Mouse (Mus musculus) intestine, embryonic 15.5 days (tissue): ENCODE results near the gene Fst. TPM values are rescaled to one million over a fixed set of nuclear protein-coding genes. Genes with fewer than 3 reads are reported as not detected.
A peak's percentile ranks its signal among the peaks of the same experiment; 100 is the strongest.

Source experiments
- ATAC-seq: fragments of 200-750 bp; cut with Nextera tagmentation; 2 replicates; pipeline ENCODE4 v1.8.0; 2017; ENCODE audit warnings: moderate TSS enrichment, moderate library complexity
- H3K27ac ChIP-seq: fragments of 300-500 bp; sonication (generic); 2 replicates; pipeline ENCODE4 v1.5.1; 2015; ENCODE audit warnings: mild to moderate bottlenecking, inconsistent platforms
- H3K27me3 ChIP-seq: fragments of 300-500 bp; sonication (generic); replicated peaks from 2 replicates; pipeline ENCODE4 v1.6.1; 2015; ENCODE audit warnings: inconsistent platforms
- H3K36me3 ChIP-seq: fragments of 300-500 bp; sonication (generic); 2 replicates; pipeline ENCODE4 v1.6.1; 2015; ENCODE audit warnings: inconsistent platforms
- H3K4me1 ChIP-seq: fragments of 300-500 bp; sonication (generic); replicated peaks from 2 replicates; pipeline ENCODE4 v1.6.1; 2015; ENCODE audit warnings: inconsistent platforms
- H3K4me2 ChIP-seq: fragments of 300-500 bp; sonication (generic); replicated peaks from 2 replicates; pipeline ENCODE4 v1.6.1; 2015; ENCODE audit warnings: mild to moderate bottlenecking, inconsistent platforms
- H3K4me3 ChIP-seq: fragments of 300-500 bp; sonication (generic); replicated peaks from 2 replicates; pipeline ENCODE4 v1.5.1; 2015; ENCODE audit warnings: inconsistent platforms
- H3K9ac ChIP-seq: fragments of 300-500 bp; sonication (generic); 2 replicates; pipeline ENCODE4 v1.6.1; 2015; ENCODE audit warnings: inconsistent platforms
- H3K9me3 ChIP-seq: fragments of 300-500 bp; sonication (generic); 2 replicates; pipeline ENCODE4 v1.6.1; 2016; ENCODE audit warnings: inconsistent platforms
- WGBS: fragments of 180-500 bp; shearing (Covaris S2); methylation state at CpG from one replicate; pipeline ENCODE4 v1.1.7; 2015; 5-methylcytosine and 5-hydroxymethylcytosine counted together
- polyA plus RNA-seq: library from polyadenylated mRNA; unstranded; fragments of >200 nt; fragmentation: Nextera tagmentation; extraction: Ambion mirVana; gene quantifications from 2 replicates; pipeline ENCODE4 v1.2.1, GENCODE M21; 2015

Fst gene
- polyA plus RNA-seq: 23.6 and 30.4 TPM in 2 replicates

DNA sequence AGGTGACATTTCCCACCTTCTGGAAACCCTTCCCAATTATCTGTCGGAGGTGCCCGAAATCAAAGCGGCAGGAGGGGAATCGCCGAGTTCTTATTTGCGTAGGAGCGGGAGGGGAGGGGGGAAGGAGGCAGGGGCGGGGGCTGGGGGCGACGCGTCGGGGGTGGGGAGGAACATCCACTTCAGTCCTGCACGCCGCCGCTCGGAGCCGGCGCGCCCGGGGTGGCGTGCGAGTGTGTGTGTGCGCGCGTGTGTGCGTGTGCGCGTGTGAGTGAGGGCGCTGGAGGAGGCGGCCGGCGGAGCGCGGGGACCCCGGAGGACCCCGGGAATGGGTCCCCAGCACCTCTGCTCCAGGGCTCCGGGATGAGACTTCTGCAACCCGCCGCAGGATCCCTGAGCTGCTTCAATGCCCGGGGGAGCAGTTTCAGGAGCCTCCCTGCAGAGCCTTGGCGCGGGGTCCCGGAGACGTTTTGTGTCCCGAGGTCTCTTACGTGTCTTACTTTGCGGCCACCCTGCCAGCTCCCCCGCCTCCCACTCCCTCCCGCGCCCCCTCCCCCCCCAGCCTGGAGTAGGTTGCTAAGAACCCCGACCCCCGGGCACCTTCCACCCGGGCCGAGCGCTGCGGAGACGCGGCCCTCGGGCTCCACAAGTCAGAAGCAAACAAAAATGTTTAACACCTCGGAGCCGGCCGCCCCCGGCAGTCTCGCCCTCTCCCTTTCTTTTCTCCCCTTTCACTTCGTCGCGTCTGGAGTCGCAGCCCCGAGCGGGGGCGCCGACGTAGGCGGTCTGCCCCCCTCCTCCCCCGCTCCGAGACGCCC is at the start of gene Fst:
Gene Fst, minus strand, starts transcription at position 66 of the 815 bp plus-strand sequence.
- H3K9me3 ChIP-seq: no peaks in the 10 kb centered on the region
- peak within 1 kb of the TSS; percentile 98 for H3K4me2 ChIP-seq
- H3K4me3 ChIP-seq: peak within 1 kb of the TSS; percentile 62
- peak; percentile 68 for ATAC-seq
- WGBS: 1% methylated on average over 73 of the region's 77 CpGs
- peaks cover 13% of the 10 kb centered on the region for H3K4me1 ChIP-seq
- H3K27me3 ChIP-seq: peaks cover 40% of the 10 kb centered on the region
- peak within 1 kb of the TSS; percentile 59 for H3K9ac ChIP-seq
- no peaks in the 10 kb centered on the region for H3K36me3 ChIP-seq
- H3K27ac ChIP-seq: peak within 1 kb of the TSS; percentile 71

DNA sequence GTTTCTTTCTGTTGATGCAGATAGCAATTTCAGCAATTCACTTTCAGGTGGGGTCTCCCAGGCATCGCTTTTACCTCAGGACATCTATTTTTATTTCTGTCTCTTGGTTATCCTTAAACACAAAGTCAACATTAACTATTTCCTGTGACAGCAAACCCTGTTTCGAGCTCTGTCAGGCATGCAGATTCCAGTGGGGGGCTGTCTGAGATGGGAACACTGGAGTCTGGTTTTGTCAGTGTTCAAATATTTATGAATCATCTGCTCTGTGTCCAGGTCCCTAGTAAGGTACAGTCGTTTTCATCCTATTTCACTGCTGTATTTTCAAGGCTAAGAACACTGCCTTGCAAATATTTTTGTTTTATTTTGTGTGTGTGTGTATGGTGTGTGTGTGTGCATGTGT is 35.1 kb upstream of the Fst start:
- no peaks in the 10 kb centered on the region for H3K36me3 ChIP-seq
- H3K27ac ChIP-seq: no peak overlapping the region
- ATAC-seq: no peak
- no peak overlapping the region for H3K4me3 ChIP-seq
- H3K4me1 ChIP-seq: no peaks in the 10 kb centered on the region
- 35% methylated on average over 3 of the region's 3 CpGs for WGBS
- no peak overlapping the region for H3K9ac ChIP-seq
- no peak overlapping the region for H3K4me2 ChIP-seq
- no peaks in the 10 kb centered on the region for H3K27me3 ChIP-seq
- no peaks in the 10 kb centered on the region for H3K9me3 ChIP-seq

- Histone ChIP-seq H3K9me3 (no peaks in the 10 kb centered on the region), H3K4me3 (no peak overlapping the region), H3K9ac (no peak overlapping the region), H3K27me3 (no peaks in the 10 kb centered on the region), H3K27ac (no peak overlapping the region), H3K36me3 (no peaks in the 10 kb centered on the region), H3K4me2 (no peak overlapping the region), H3K4me1 (no peaks in the 10 kb centered on the region)
- WGBS: 81% methylated on average over 7 of the region's 7 CpGs
- ATAC-seq: no peak
Measured at GRCm38 (mm10) chr13:114488178-114488577, 29.4 kb upstream of the Fst start.

DNA sequence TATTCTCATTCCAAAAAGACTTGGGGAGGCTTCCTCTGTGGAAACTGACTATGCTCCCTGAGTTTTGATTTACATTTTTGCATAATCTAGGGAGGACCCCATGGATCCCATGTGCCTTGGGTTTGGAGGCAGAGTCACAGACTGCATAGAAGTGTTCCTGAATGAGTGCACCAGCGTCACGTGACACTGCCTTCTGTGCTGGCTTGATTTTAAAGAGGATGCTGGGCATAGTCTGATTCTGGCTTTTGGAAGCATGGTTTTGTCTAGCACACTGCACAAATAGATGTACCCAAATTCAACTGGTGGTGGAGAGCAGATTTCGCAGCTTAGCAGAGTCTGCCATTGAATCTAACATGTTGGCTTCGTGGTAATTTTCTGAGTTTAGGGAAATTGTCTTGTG is 19.6 kb upstream of the Fst start:
- no peaks in the 10 kb centered on the region for H3K27me3 ChIP-seq
- WGBS: 87% methylated on average over 4 of the region's 4 CpGs
- H3K9me3 ChIP-seq: no peaks in the 10 kb centered on the region
- ATAC-seq: no peak
- H3K4me1 ChIP-seq: no peaks in the 10 kb centered on the region
- H3K9ac ChIP-seq: no peak overlapping the region
- no peak overlapping the region for H3K4me2 ChIP-seq
- no peaks in the 10 kb centered on the region for H3K36me3 ChIP-seq
- H3K27ac ChIP-seq: no peak overlapping the region
- no peak overlapping the region for H3K4me3 ChIP-seq

DNA sequence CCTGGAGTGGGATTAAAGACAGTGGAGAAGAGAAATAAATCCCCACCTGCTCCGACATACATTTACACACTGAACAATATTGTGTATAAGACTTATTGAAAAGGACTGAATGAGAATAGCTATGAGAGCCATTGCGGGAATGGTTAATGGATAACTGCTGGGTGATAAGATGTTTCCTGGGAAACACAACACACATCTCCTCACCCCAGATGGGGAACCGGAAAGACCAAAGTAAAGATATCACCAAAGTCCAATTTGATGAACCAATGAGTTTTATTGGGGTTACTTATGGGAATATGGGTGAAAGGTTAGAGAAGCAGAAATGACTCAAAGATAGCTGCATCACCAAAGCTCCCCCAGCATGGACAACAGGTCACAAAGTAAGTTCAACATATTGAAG is 11.2 kb upstream of the Fst start:
- Histone ChIP-seq H3K27ac (no peak overlapping the region), H3K9me3 (no peaks in the 10 kb centered on the region), H3K4me1 (no peaks in the 10 kb centered on the region), H3K4me3 (no peak overlapping the region), H3K4me2 (no peak overlapping the region), H3K36me3 (no peaks in the 10 kb centered on the region), H3K27me3 (no peaks in the 10 kb centered on the region), H3K9ac (no peak overlapping the region)
- 61% methylated on average over 3 of the region's 3 CpGs for WGBS
- peak; percentile 93 for ATAC-seq

DNA sequence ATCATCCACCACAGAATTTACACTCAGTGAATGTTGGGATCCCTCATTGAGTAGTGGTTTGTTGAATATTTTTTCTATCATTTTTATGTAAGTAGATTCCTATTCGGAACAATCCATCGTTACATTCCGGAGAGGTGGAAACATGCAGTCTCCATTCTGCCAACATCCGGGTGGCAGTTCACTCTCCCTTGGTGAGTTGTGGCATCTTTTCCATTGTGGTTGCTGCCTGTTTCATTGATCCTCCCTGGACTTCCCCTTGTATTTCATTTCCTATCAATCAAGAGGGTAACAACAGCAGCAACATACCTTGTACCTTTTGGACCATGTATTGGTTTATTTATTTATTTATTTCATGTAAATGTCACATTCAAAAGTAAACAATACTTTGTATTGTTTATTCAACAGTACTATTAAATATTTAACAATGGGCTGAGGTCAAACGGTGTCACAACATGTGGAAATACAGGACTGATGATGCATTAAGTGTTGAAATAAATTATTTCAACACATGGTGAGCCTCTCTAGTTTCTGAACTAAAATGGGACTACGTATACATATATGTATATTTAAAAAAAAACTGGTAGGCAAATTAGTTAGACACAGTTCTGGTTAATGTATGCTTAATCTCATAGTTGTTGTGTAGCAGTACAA is 7.6 kb upstream of the Fst start:
- peaks cover 5% of the 10 kb centered on the region; the same call in 1 of the 2 replicates for H3K27me3 ChIP-seq
- H3K27ac ChIP-seq: no peak overlapping the region
- no peak overlapping the region for H3K4me2 ChIP-seq
- ATAC-seq: no peak
- no peak overlapping the region for H3K9ac ChIP-seq
- WGBS: 91% methylated on average over 6 of the region's 6 CpGs
- H3K4me1 ChIP-seq: no peaks in the 10 kb centered on the region
- no peaks in the 10 kb centered on the region for H3K36me3 ChIP-seq
- no peak overlapping the region for H3K4me3 ChIP-seq
- H3K9me3 ChIP-seq: no peaks in the 10 kb centered on the region

DNA sequence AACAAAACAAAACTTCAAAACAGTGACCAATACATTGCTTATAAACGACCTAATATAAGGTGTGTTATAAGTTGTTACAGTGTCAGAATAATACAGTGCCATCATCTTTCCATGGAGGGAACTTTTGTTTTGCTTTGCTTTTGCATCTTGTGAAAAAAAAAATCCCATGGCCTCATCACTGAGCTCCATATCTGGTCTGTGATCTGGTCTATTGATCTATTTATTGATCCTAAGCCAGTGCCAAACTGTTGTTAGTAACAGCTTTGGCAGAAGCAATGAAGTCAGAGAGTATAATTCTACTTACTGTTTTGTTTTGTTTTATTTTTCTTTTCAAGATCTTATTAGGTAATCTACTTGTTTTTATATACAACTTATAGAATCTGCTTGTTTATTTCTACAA is 6.6 kb upstream of the Fst start:
- H3K27ac ChIP-seq: no peak overlapping the region
- H3K9me3 ChIP-seq: no peaks in the 10 kb centered on the region
- no peaks in the 10 kb centered on the region for H3K36me3 ChIP-seq
- H3K9ac ChIP-seq: no peak overlapping the region
- 0 out of 2 replicates have a peak, but pooled peaks cover under 1% of the 10 kb centered on the region for H3K4me1 ChIP-seq
- WGBS: 69% methylated on average over 1 of the region's 1 CpGs
- H3K27me3 ChIP-seq: peaks cover 7% of the 10 kb centered on the region; the same call in 1 of the 2 replicates
- no peak for ATAC-seq
- no peak overlapping the region for H3K4me3 ChIP-seq
- H3K4me2 ChIP-seq: no peak overlapping the region

GRCm38 (mm10) chr13:114464824-114465223 is 6.1 kb upstream of the Fst start:
- Histone ChIP-seq H3K9ac (no peak overlapping the region), H3K4me2 (no peak overlapping the region), H3K9me3 (no peaks in the 10 kb centered on the region), H3K4me1 (0 out of 2 replicates have a peak, but pooled peaks cover 4% of the 10 kb centered on the region), H3K27ac (no peak overlapping the region), H3K27me3 (peaks cover 7% of the 10 kb centered on the region; the same call in 1 of the 2 replicates), H3K36me3 (no peaks in the 10 kb centered on the region), H3K4me3 (no peak overlapping the region)
- 84% methylated on average over 3 of the region's 3 CpGs for WGBS
- no peak for ATAC-seq

DNA sequence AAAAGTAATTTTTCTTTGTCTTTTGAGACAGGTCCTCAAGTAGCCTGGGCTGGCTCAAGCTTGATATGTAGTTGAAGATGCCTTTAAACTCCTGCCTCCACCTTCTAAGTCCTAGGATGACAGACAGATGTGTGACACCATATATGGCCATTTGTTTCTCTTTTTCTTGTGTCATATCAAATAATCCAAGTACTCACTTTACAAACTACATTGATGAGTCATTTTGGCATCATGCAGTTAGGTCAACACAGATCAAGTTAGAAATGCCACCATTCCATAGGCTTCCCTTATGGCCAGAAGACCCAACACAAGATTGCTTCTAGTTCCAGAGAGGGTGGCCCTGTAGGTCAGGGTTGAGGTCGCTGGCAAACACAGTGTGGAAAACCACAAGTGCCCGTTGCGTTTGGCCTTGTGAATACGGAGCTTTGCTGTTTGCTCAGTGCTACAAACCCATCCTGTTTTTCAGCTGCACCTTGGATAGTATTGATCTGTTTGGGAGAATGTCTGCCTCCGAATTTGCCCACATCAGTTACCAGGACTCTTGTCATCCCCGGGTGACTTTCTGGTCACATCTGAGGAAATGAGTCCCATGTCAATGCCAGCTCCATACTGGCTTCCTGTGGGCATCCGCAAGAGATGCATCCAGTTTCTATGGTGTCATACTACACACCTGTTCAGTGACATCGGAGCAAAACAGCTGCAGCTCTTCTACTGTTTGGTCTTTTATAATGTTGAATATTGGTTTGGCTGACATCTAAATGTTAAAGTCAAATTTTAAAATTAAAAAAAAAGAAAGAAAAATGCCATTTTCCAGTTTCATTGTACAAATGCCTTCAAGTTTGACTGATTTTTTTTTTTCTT is 4.0 kb upstream of the Fst start:
- Histone ChIP-seq H3K36me3 (no peaks in the 10 kb centered on the region), H3K27ac (no peak overlapping the region), H3K27me3 (peaks cover 13% of the 10 kb centered on the region), H3K9me3 (no peaks in the 10 kb centered on the region), H3K4me3 (no peak overlapping the region), H3K9ac (no peak overlapping the region), H3K4me2 (no peak overlapping the region), H3K4me1 (peaks cover 9% of the 10 kb centered on the region)
- WGBS: 69% methylated on average over 8 of the region's 8 CpGs
- no peak for ATAC-seq

GRCm38 (mm10) chr13:114460306-114460892 is 1.6 kb upstream of the Fst start:
- Histone ChIP-seq H3K4me3 (peak overlapping the region; percentile 62), H3K9me3 (no peaks in the 10 kb centered on the region), H3K27me3 (peaks cover 32% of the 10 kb centered on the region), H3K9ac (peak overlapping the region; percentile 13; the same call in 1 of the 2 replicates), H3K27ac (no peak overlapping the region), H3K4me2 (peak overlapping the region; percentile 98), H3K4me1 (peaks cover 13% of the 10 kb centered on the region), H3K36me3 (no peaks in the 10 kb centered on the region)
- under 1% methylated on average over 29 of the region's 29 CpGs for WGBS
- peak; percentile 40; the same call in 1 of the 2 replicates for ATAC-seq

GRCm38 (mm10) chr13:114459701-114460160 is 980 bp upstream of the Fst start:
- under 1% methylated on average over 16 of the region's 16 CpGs for WGBS
- H3K27ac ChIP-seq: peak overlapping the region; percentile 71; the same call in 1 of the 2 replicates
- H3K4me1 ChIP-seq: peaks cover 13% of the 10 kb centered on the region
- peak overlapping the region; percentile 62 for H3K4me3 ChIP-seq
- no peak for ATAC-seq
- H3K27me3 ChIP-seq: peaks cover 37% of the 10 kb centered on the region
- H3K36me3 ChIP-seq: no peaks in the 10 kb centered on the region
- peak overlapping the region; percentile 48 for H3K9ac ChIP-seq
- H3K4me2 ChIP-seq: peak overlapping the region; percentile 98
- H3K9me3 ChIP-seq: no peaks in the 10 kb centered on the region
